Mouse (Mus musculus) megakaryocyte, embryonic 14.5 days (primary cell): ENCODE results near the gene Emid1.

ENCODE experiments used
- FLI1 ChIP-seq: IDR thresholded peaks from 2 replicates; pipeline ENCODE4 v1.6.1; 2012; ENCODE audit warnings: low read length, inconsistent platforms, mixed read lengths
- GATA1 ChIP-seq: IDR thresholded peaks from 3 replicates; pipeline ENCODE4 v1.6.1; 2012; ENCODE audit warnings: mixed read lengths, low read length, inconsistent platforms, borderline replicate concordance

GRCm38 (mm10) chr11:5125713-5126112 lies 26.3 kb downstream of the Emid1 start:
- no peak for TF ChIP-seq GATA1
- TF ChIP-seq FLI1 = no peak
